Mouse (Mus musculus) hindbrain, embryonic 11.5 days (tissue): Measurements from ENCODE around the gene Eef1akmt4. TPM values are rescaled to one million over a fixed set of nuclear protein-coding genes. Genes with fewer than 3 reads are reported as not detected.

Source experiments
- ATAC-seq: fragments of 200-750 bp; cut with Nextera tagmentation; 2 replicates; pipeline ENCODE4 v1.8.0; 2017; ENCODE audit warnings: mild to moderate bottlenecking, moderate TSS enrichment, moderate library complexity; ENCODE audit not compliant: low FRiP score
- DNase-seq: peaks from one replicate; pipeline ENCODE4 v3.0.0-alpha.2; 2015; ENCODE audit warnings: low spot score
- H3K27ac ChIP-seq: fragments of 300-500 bp; sonication (generic); 2 replicates; pipeline ENCODE4 v1.5.1; 2014; ENCODE audit warnings: mild to moderate bottlenecking, low read depth, low read length
- H3K27me3 ChIP-seq: fragments of 300-500 bp; sonication (generic); 2 replicates; pipeline ENCODE4 v1.6.1; 2014; ENCODE audit warnings: mild to moderate bottlenecking, low read length, moderate library complexity, mixed read lengths; ENCODE audit not compliant: control insufficient read depth, insufficient read depth
- H3K36me3 ChIP-seq: fragments of 300-500 bp; sonication (generic); 2 replicates; pipeline ENCODE4 v1.6.1; 2014; ENCODE audit warnings: mild to moderate bottlenecking, low read length, moderate library complexity, mixed read lengths; ENCODE audit not compliant: control insufficient read depth, insufficient read depth
- H3K4me1 ChIP-seq: fragments of 300-500 bp; sonication (generic); replicated peaks from 2 replicates; pipeline ENCODE4 v1.6.1; 2014; ENCODE audit warnings: low read length, mixed read lengths; ENCODE audit not compliant: control insufficient read depth, insufficient read depth
- H3K4me2 ChIP-seq: fragments of 300-500 bp; sonication (generic); replicated peaks from 2 replicates; pipeline ENCODE4 v1.6.1; 2014; ENCODE audit warnings: mild to moderate bottlenecking, low read depth, low read length
- H3K4me3 ChIP-seq: fragments of 300-500 bp; sonication (generic); 2 replicates; pipeline ENCODE4 v1.5.1; 2014; ENCODE audit warnings: low read depth, low read length
- H3K9ac ChIP-seq: fragments of 300-500 bp; sonication (generic); 2 replicates; pipeline ENCODE4 v1.6.1; 2014; ENCODE audit warnings: low read depth, low read length
- H3K9me3 ChIP-seq: fragments of 300-500 bp; sonication (generic); 2 replicates; pipeline ENCODE4 v1.6.1; 2016; ENCODE audit warnings: low read length; ENCODE audit not compliant: control insufficient read depth
- WGBS: fragments of 180-500 bp; shearing (Covaris S2); extraction: QIAGEN DNeasy Blood & Tissue Kit; methylation state at CpG from one replicate; pipeline ENCODE4 v1.1.7; 2014; 5-methylcytosine and 5-hydroxymethylcytosine counted together
- polyA plus RNA-seq: library from polyadenylated mRNA; unstranded; fragments of >200 nt; fragmentation: Nextera tagmentation; extraction: Ambion mirVana; gene quantifications from 2 replicates; pipeline ENCODE4 v1.2.1, GENCODE M21; 2014

Gene Eef1akmt4
- 26.9 and 32.5 TPM in 2 replicates for polyA plus RNA-seq

GRCm38 (mm10) chr16:20611357-20612227 is at the start of gene Eef1akmt4, which contains the start of the genes Gm49333 and Alg3:
Gene Eef1akmt4, plus strand, starts transcription at chr16:20611593.
Gene Gm49333, plus strand, starts transcription at chr16:20611610.
Gene Alg3, minus strand, starts transcription at chr16:20611735.
- ATAC-seq: peak; percentile 94
- 3% methylated on average over 41 of the region's 41 CpGs for WGBS
- Histone ChIP-seq H3K4me3 (peak within 1 kb of the TSS; percentile 80), H3K36me3 (peaks cover 3% of the 10 kb centered on the region; the same call in 1 of the 2 replicates), H3K27me3 (no peaks in the 10 kb centered on the region), H3K9ac (peak within 1 kb of the TSS; percentile 95), H3K4me2 (peak within 1 kb of the TSS; percentile 73), H3K27ac (peak within 1 kb of the TSS; percentile 82), H3K4me1 (no peaks in the 10 kb centered on the region), H3K9me3 (no peaks in the 10 kb centered on the region)
- DNase-seq: peak; percentile 91

- Histone ChIP-seq H3K27me3 (no peaks in the 10 kb centered on the region), H3K36me3 (peaks cover 4% of the 10 kb centered on the region; the same call in 1 of the 2 replicates), H3K9me3 (no peaks in the 10 kb centered on the region), H3K4me3 (no peak overlapping the region), H3K4me2 (no peak overlapping the region), H3K27ac (no peak overlapping the region), H3K9ac (no peak overlapping the region), H3K4me1 (no peaks in the 10 kb centered on the region)
- DNase-seq (no peak), ATAC-seq (no peak)
- WGBS: 73% methylated on average over 1 of the region's 1 CpGs
These were observed 46.3 kb upstream of the Eef1akmt4 start for GRCm38 (mm10) chr16:20565075-20565474.

GRCm38 (mm10) chr16:20589366-20589938 is 21.9 kb upstream of the Eef1akmt4 start, which contains the start of gene Vwa5b2:
Gene Vwa5b2, plus strand, starts transcription at chr16:20589471.
- H3K36me3 ChIP-seq: no peaks in the 10 kb centered on the region
- H3K4me2 ChIP-seq: peak within 1 kb of the TSS; percentile 74
- WGBS: under 1% methylated on average over 22 of the region's 24 CpGs
- no peaks in the 10 kb centered on the region for H3K9me3 ChIP-seq
- peak within 1 kb of the TSS; percentile 49 for H3K4me3 ChIP-seq
- no peak within 1 kb of the TSS for H3K27ac ChIP-seq
- peak; percentile 40 for ATAC-seq
- H3K4me1 ChIP-seq: peaks cover 10% of the 10 kb centered on the region
- peak within 1 kb of the TSS; percentile 40 for H3K9ac ChIP-seq
- peaks cover 50% of the 10 kb centered on the region for H3K27me3 ChIP-seq
- peak; percentile 58 for DNase-seq

- H3K9ac ChIP-seq: peak overlapping the region; percentile 40; the same call in 1 of the 2 replicates
- H3K36me3 ChIP-seq: no peaks in the 10 kb centered on the region
- no peaks in the 10 kb centered on the region for H3K9me3 ChIP-seq
- H3K4me2 ChIP-seq: peak overlapping the region; percentile 74
- peaks cover 50% of the 10 kb centered on the region for H3K27me3 ChIP-seq
- H3K4me1 ChIP-seq: peaks cover 10% of the 10 kb centered on the region
- H3K4me3 ChIP-seq: peak overlapping the region; percentile 49
- peak; percentile 82; the same call in 1 of the 2 replicates for ATAC-seq
- WGBS: under 1% methylated on average over 35 of the region's 39 CpGs
- H3K27ac ChIP-seq: no peak overlapping the region
- DNase-seq: peak; percentile 72
These were observed 21.3 kb upstream of the Eef1akmt4 start for GRCm38 (mm10) chr16:20589939-20590679.

- peak overlapping the region; percentile 74 for H3K4me2 ChIP-seq
- no peaks in the 10 kb centered on the region for H3K9me3 ChIP-seq
- peak; percentile 31; the same call in 1 of the 2 replicates for ATAC-seq
- no peak overlapping the region for H3K27ac ChIP-seq
- no peaks in the 10 kb centered on the region for H3K36me3 ChIP-seq
- DNase-seq: no peak
- WGBS: 3% methylated on average over 17 of the region's 17 CpGs
- H3K4me3 ChIP-seq: peak overlapping the region; percentile 49
- peaks cover 52% of the 10 kb centered on the region for H3K27me3 ChIP-seq
- H3K9ac ChIP-seq: peak overlapping the region; percentile 40; the same call in 1 of the 2 replicates
- peaks cover 10% of the 10 kb centered on the region for H3K4me1 ChIP-seq
These were observed 20.7 kb upstream of the Eef1akmt4 start for GRCm38 (mm10) chr16:20590680-20591038.

DNA sequence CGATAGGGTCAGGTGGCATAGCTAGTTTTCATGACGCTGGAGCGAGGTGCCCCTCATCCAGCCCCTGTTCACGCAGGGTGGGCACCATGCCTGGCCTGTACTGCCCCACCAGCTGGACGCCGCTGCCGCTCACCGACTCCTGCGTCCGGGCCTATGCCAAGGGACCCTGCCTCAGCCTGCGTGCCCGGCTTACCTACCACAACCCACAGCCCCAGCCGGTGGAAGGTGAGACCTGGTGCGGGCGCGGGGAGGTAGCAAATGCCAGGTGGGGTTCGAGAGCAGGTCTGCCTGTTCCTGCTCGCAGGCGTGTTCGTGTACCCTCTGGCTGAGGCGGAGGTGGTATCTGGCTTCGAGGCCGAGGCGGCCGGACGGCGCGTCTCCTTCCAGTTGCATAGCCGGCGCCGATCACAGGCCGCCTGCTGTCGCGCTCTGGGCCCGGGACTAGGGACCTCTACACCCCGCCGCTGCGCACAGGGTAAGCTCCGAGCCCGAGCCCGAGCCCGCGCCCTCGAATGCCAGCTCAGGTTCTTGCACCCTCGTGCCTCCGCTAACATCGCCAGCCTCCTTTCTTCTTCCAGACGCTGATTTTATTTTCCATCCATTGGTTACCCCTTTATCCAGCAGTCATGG is 20.2 kb upstream of the Eef1akmt4 start:
- DNase-seq (peak; percentile 46), ATAC-seq (no peak)
- no peaks in the 10 kb centered on the region for H3K36me3 ChIP-seq
- no peak overlapping the region for H3K27ac ChIP-seq
- H3K9ac ChIP-seq: peak overlapping the region; percentile 4; the same call in 1 of the 2 replicates
- peak overlapping the region; percentile 49 for H3K4me3 ChIP-seq
- 4% methylated on average over 48 of the region's 48 CpGs for WGBS
- H3K4me1 ChIP-seq: peaks cover 10% of the 10 kb centered on the region
- H3K9me3 ChIP-seq: no peaks in the 10 kb centered on the region
- peaks cover 52% of the 10 kb centered on the region for H3K27me3 ChIP-seq
- peak overlapping the region; percentile 14; the same call in 1 of the 2 replicates for H3K4me2 ChIP-seq

DNA sequence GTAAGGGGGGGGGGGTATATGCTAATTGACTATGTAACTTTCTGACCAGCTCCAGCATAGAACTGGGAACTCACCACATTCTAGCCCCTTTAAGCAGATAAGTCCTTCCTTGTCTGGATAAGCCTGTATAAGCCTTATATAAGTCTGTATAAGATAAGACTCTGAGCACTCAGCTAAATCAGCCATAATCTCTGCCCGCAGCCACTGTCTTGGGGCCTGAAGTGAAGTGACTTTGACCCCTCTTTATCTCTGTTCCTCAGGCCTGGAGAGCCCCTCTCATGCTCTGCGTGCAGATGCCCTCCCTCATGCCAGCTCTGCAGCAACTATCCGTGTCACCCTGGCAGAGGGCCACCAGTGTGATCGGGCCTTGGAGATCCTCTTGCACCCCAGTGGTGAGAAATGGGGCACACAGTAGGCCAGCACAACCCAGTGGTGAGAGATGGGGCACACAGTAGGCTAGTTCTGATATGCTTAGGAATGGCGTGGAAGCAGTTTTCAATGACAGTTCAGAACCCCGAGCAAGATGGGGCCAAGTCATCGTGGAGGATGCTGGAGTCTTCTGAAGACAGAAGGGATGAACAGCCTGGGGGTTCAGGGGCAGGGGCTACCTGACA is 16.2 kb upstream of the Eef1akmt4 start:
- Histone ChIP-seq H3K9ac (no peak overlapping the region), H3K4me3 (no peak overlapping the region), H3K27me3 (peaks cover 35% of the 10 kb centered on the region), H3K36me3 (no peaks in the 10 kb centered on the region), H3K27ac (no peak overlapping the region), H3K4me1 (peaks cover 4% of the 10 kb centered on the region), H3K9me3 (no peaks in the 10 kb centered on the region), H3K4me2 (no peak overlapping the region)
- ATAC-seq: no peak
- 86% methylated on average over 7 of the region's 7 CpGs for WGBS
- DNase-seq: no peak
